Mouse (Mus musculus): ENCODE data around the gene Dennd1b. TPM values are rescaled to one million over a fixed set of nuclear protein-coding genes. Genes with fewer than 3 reads are reported as not detected.

The Dennd1b gene
- polyA plus RNA-seq (2016; fragmentation: Nextera tagmentation; extraction: Ambion mirVana): 4.7 and 5.1 TPM in 2 replicates

- under 1% methylated on average over 57 of the region's 69 CpGs for WGBS (ENCODE audit: insufficient replicate concordance)
- peak; percentile 79 for ATAC-seq
Observed at GRCm38 (mm10) chr1:138963161-138963867, at the start of gene Dennd1b. TSS of gene Dennd1b (plus strand) at chr1:138963435.

GRCm38 (mm10) chr1:138915596-138915995 is 47.6 kb upstream of the Dennd1b start:
- Histone ChIP-seq H3K27me3 (replicated peaks) (no peaks in the 10 kb centered on the region), H3K4me1 (peaks cover 12% of the 10 kb centered on the region), H3K4me3 (no peak overlapping the region), H3K9ac (no peak overlapping the region), H3K27ac (no peak overlapping the region), H3K36me3 (no peaks in the 10 kb centered on the region), H3K9me3 (replicated peaks) (no peaks in the 10 kb centered on the region), H3K4me2 (no peak overlapping the region)
- no peak for ATAC-seq
- 73% methylated on average over 3 of the region's 3 CpGs for WGBS (ENCODE audit: insufficient replicate concordance)

More at GRCm38 (mm10) chr1:138963161-138963867, at the start of gene Dennd1b:
- Histone ChIP-seq H3K4me1 (peaks cover 30% of the 10 kb centered on the region), H3K9ac (peak within 1 kb of the TSS; percentile 84), H3K36me3 (peaks cover 9% of the 10 kb centered on the region; the same call in 1 of the 2 replicates), H3K9me3 (replicated peaks) (no peaks in the 10 kb centered on the region), H3K27ac (peak within 1 kb of the TSS; percentile 85), H3K27me3 (replicated peaks) (no peaks in the 10 kb centered on the region), H3K4me2 (peak within 1 kb of the TSS; percentile 84), H3K4me3 (peak within 1 kb of the TSS; percentile 89)

- no peak for ATAC-seq
- Histone ChIP-seq H3K27me3 (replicated peaks) (no peaks in the 10 kb centered on the region), H3K4me1 (peaks cover 8% of the 10 kb centered on the region), H3K4me2 (no peak overlapping the region), H3K4me3 (no peak overlapping the region), H3K9me3 (replicated peaks) (no peaks in the 10 kb centered on the region), H3K27ac (no peak overlapping the region), H3K9ac (no peak overlapping the region), H3K36me3 (no peaks in the 10 kb centered on the region)
- WGBS (ENCODE audit: insufficient replicate concordance): 67% methylated on average over 5 of the region's 5 CpGs
Observed at GRCm38 (mm10) chr1:138919601-138920000, 43.6 kb upstream of the Dennd1b start.

- no peaks in the 10 kb centered on the region for H3K27me3 ChIP-seq (replicated peaks)
- ATAC-seq: peak; percentile 84
- 31% methylated on average over 3 of the region's 3 CpGs for WGBS (ENCODE audit: insufficient replicate concordance)
- peaks cover 8% of the 10 kb centered on the region for H3K4me1 ChIP-seq
- H3K9ac ChIP-seq: no peak overlapping the region
- no peak overlapping the region for H3K4me2 ChIP-seq
- no peaks in the 10 kb centered on the region for H3K9me3 ChIP-seq (replicated peaks)
- no peaks in the 10 kb centered on the region for H3K36me3 ChIP-seq
- no peak overlapping the region for H3K27ac ChIP-seq
- no peak overlapping the region for H3K4me3 ChIP-seq
Observed at GRCm38 (mm10) chr1:138920082-138920481, 43.2 kb upstream of the Dennd1b start.

GRCm38 (mm10) chr1:138920799-138921198 is 42.4 kb upstream of the Dennd1b start:
- Histone ChIP-seq H3K9ac (no peak overlapping the region), H3K4me1 (peaks cover 8% of the 10 kb centered on the region), H3K27ac (no peak overlapping the region), H3K9me3 (replicated peaks) (no peaks in the 10 kb centered on the region), H3K4me3 (no peak overlapping the region), H3K4me2 (no peak overlapping the region), H3K36me3 (no peaks in the 10 kb centered on the region), H3K27me3 (replicated peaks) (no peaks in the 10 kb centered on the region)
- 50% methylated on average over 1 of the region's 1 CpGs for WGBS (ENCODE audit: insufficient replicate concordance)
- ATAC-seq: no peak

- Histone ChIP-seq H3K9me3 (replicated peaks) (no peaks in the 10 kb centered on the region), H3K9ac (no peak overlapping the region), H3K36me3 (no peaks in the 10 kb centered on the region), H3K27ac (no peak overlapping the region), H3K27me3 (replicated peaks) (no peaks in the 10 kb centered on the region), H3K4me2 (no peak overlapping the region), H3K4me1 (peaks cover 8% of the 10 kb centered on the region), H3K4me3 (no peak overlapping the region)
- 72% methylated on average over 6 of the region's 6 CpGs for WGBS (ENCODE audit: insufficient replicate concordance)
- ATAC-seq: no peak
Observed at GRCm38 (mm10) chr1:138922886-138923285, 40.3 kb upstream of the Dennd1b start.

GRCm38 (mm10) chr1:138924282-138924681 is 39.0 kb upstream of the Dennd1b start:
- WGBS (ENCODE audit: insufficient replicate concordance): 51% methylated on average over 2 of the region's 2 CpGs

GRCm38 (mm10) chr1:138928671-138929483 is 34.4 kb upstream of the Dennd1b start:
- Histone ChIP-seq H3K36me3 (no peaks in the 10 kb centered on the region), H3K4me1 (peaks cover 7% of the 10 kb centered on the region; the same call in 1 of the 2 replicates), H3K4me3 (no peak overlapping the region), H3K27me3 (replicated peaks) (no peaks in the 10 kb centered on the region), H3K27ac (peak overlapping the region; percentile 6), H3K9me3 (replicated peaks) (no peaks in the 10 kb centered on the region), H3K9ac (no peak overlapping the region), H3K4me2 (no peak overlapping the region)
- ATAC-seq: peak; percentile 67
- WGBS (ENCODE audit: insufficient replicate concordance): 60% methylated on average over 11 of the region's 11 CpGs

More at GRCm38 (mm10) chr1:138924282-138924681, 39.0 kb upstream of the Dennd1b start:
- no peak overlapping the region for H3K4me3 ChIP-seq
- no peaks in the 10 kb centered on the region for H3K27me3 ChIP-seq (replicated peaks)
- H3K36me3 ChIP-seq: no peaks in the 10 kb centered on the region
- H3K4me1 ChIP-seq: peaks cover 11% of the 10 kb centered on the region
- no peaks in the 10 kb centered on the region for H3K9me3 ChIP-seq (replicated peaks)
- H3K27ac ChIP-seq: no peak overlapping the region
- no peak overlapping the region for H3K4me2 ChIP-seq
- ATAC-seq: peak; percentile 19; the same call in 1 of the 2 replicates
- no peak overlapping the region for H3K9ac ChIP-seq

GRCm38 (mm10) chr1:138929985-138930384 is 33.2 kb upstream of the Dennd1b start:
- Histone ChIP-seq H3K9me3 (replicated peaks) (no peaks in the 10 kb centered on the region), H3K36me3 (no peaks in the 10 kb centered on the region), H3K9ac (no peak overlapping the region), H3K4me2 (no peak overlapping the region), H3K4me1 (peaks cover 7% of the 10 kb centered on the region; the same call in 1 of the 2 replicates), H3K4me3 (no peak overlapping the region), H3K27me3 (replicated peaks) (no peaks in the 10 kb centered on the region), H3K27ac (no peak overlapping the region)
- 50% methylated on average over 3 of the region's 3 CpGs for WGBS (ENCODE audit: insufficient replicate concordance)
- ATAC-seq: no peak

- peaks cover 7% of the 10 kb centered on the region; the same call in 1 of the 2 replicates for H3K4me1 ChIP-seq
- H3K9me3 ChIP-seq (replicated peaks): no peaks in the 10 kb centered on the region
- no peaks in the 10 kb centered on the region for H3K36me3 ChIP-seq
- H3K4me3 ChIP-seq: no peak overlapping the region
- H3K4me2 ChIP-seq: no peak overlapping the region
- no peak overlapping the region for H3K27ac ChIP-seq
- no peaks in the 10 kb centered on the region for H3K27me3 ChIP-seq (replicated peaks)
- no peak for ATAC-seq
- 50% methylated on average over 3 of the region's 3 CpGs for WGBS (ENCODE audit: insufficient replicate concordance)
- no peak overlapping the region for H3K9ac ChIP-seq
Observed at GRCm38 (mm10) chr1:138930856-138931255, 32.4 kb upstream of the Dennd1b start.

GRCm38 (mm10) chr1:138936169-138936568 is 27.1 kb upstream of the Dennd1b start:
- ATAC-seq: no peak
- H3K4me2 ChIP-seq: no peak overlapping the region
- WGBS (ENCODE audit: insufficient replicate concordance): 71% methylated on average over 6 of the region's 6 CpGs

More at GRCm38 (mm10) chr1:138936169-138936568, 27.1 kb upstream of the Dennd1b start:
- Histone ChIP-seq H3K9ac (no peak overlapping the region), H3K27me3 (replicated peaks) (no peaks in the 10 kb centered on the region), H3K4me1 (no peaks in the 10 kb centered on the region), H3K4me3 (no peak overlapping the region), H3K36me3 (no peaks in the 10 kb centered on the region), H3K9me3 (replicated peaks) (no peaks in the 10 kb centered on the region), H3K27ac (no peak overlapping the region)

Data from liver, embryonic 12.5 days (tissue).